Mouse (Mus musculus) G1E-ER4 (cell line): Measurements from ENCODE around the gene Rbck1. TPM values are rescaled to one million over a fixed set of nuclear protein-coding genes. Genes with fewer than 3 reads are reported as not detected.

Experiments
- GATA1 ChIP-seq: IDR thresholded peaks from one replicate; pipeline ENCODE4 v1.8.0; 2012; ENCODE audit warnings: low read length, inconsistent platforms
- polyA plus RNA-seq: library from polyadenylated mRNA; stranded (reverse); fragments of >175 nt; gene quantifications from 2 replicates; pipeline ENCODE4 v1.2.3, GENCODE M21; 2012

Rbck1 gene
- polyA plus RNA-seq, 1 experiment: 263 TPM

DNA sequence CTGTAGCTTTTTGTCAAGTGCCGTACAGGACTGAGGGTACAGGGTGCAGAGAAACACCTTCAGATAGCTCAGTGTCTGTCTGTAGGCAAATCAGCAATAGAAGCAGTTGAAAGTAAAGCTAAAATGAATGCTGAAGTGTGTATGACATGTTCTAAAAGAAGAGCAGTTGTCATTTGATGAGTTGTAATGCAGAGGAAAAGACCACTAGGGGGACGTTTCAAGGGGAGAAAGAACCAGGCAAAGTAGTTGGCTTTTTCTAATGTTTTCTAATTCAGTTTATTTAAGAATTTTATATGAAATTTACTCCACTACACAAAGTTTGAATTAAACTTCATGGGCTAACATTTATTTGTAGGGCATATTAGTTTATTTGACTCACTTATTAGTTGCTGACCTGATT is 58.8 kb downstream of the Rbck1 start:
- no peak for TF ChIP-seq GATA1

Other genes with a start within 250 kb of the Rbck1 start
- gene Srxn1, start 227.1 kb downstream of the Rbck1 start, polyA plus RNA-seq: 16.3 and 25.2 TPM in 2 replicates
- gene Tcf15, start 189.1 kb downstream of the Rbck1 start, polyA plus RNA-seq: not detected in 2 replicates
- 14.0 and 14.9 TPM in 2 replicates for gene Csnk2a1, start 105.8 kb downstream of the Rbck1 start, polyA plus RNA-seq
- 15.5 and 17.7 TPM in 2 replicates for gene Tbc1d20, start 38.8 kb downstream of the Rbck1 start, polyA plus RNA-seq
- 31.8 and 47.3 TPM in 2 replicates for gene Trib3, start 11.4 kb upstream of the Rbck1 start, polyA plus RNA-seq
- gene Nrsn2, start 44.0 kb upstream of the Rbck1 start, polyA plus RNA-seq: not detected in 2 replicates
- 55.7 and 57.5 TPM in 2 replicates for gene Sox12, start 65.4 kb upstream of the Rbck1 start, polyA plus RNA-seq
- 23.4 and 24.1 TPM in 2 replicates for gene Zcchc3, start 82.4 kb upstream of the Rbck1 start, polyA plus RNA-seq
- 0.06 and 0.08 TPM in 2 replicates for gene 6820408C15Rik, start 82.9 kb upstream of the Rbck1 start, polyA plus RNA-seq
- gene Defb23, start 132.0 kb upstream of the Rbck1 start, polyA plus RNA-seq: not detected in 2 replicates
- gene Defb20, start 144.4 kb upstream of the Rbck1 start, polyA plus RNA-seq: not detected in 2 replicates
- gene Defb22, start 157.5 kb upstream of the Rbck1 start, polyA plus RNA-seq: not detected in 2 replicates
- gene Defb26, start 179.0 kb upstream of the Rbck1 start, polyA plus RNA-seq: not detected in 2 replicates
- gene Defb28, start 185.6 kb upstream of the Rbck1 start, polyA plus RNA-seq: not detected in 2 replicates
- not detected in 2 replicates for gene Defb29, start 207.4 kb upstream of the Rbck1 start, polyA plus RNA-seq
- gene Gm17416, start 236.7 kb upstream of the Rbck1 start, polyA plus RNA-seq: not detected in 2 replicates
- not detected in 2 replicates for gene Defb21, start 240.1 kb upstream of the Rbck1 start, polyA plus RNA-seq
- gene Defb19, start 247.7 kb upstream of the Rbck1 start, polyA plus RNA-seq: not detected in 2 replicates